Mouse (Mus musculus) adrenal gland, adult 2 months (tissue): ENCODE measurements around the gene Cep85l. TPM values are rescaled to one million over a fixed set of nuclear protein-coding genes. Genes with fewer than 3 reads are reported as not detected.

ENCODE experiments used
- DNase-seq: peaks from one replicate; pipeline ENCODE4 v3.0.0; 2021
- polyA plus RNA-seq: library from polyadenylated mRNA; depleted of rRNA; stranded (reverse); fragments of >200 nt; gene quantifications from 2 replicates; pipeline ENCODE4 v1.2.3, GENCODE M21; 2012
- total RNA-seq, 2 experiments: library from RNA; stranded (reverse); gene quantifications; 2 replicates each; pipeline ENCODE4 v1.2.3; 2021

Cep85l gene
- total and polyA plus RNA-seq, 3 experiments = 3.6 to 10.6 (median 9.5) TPM

DNA sequence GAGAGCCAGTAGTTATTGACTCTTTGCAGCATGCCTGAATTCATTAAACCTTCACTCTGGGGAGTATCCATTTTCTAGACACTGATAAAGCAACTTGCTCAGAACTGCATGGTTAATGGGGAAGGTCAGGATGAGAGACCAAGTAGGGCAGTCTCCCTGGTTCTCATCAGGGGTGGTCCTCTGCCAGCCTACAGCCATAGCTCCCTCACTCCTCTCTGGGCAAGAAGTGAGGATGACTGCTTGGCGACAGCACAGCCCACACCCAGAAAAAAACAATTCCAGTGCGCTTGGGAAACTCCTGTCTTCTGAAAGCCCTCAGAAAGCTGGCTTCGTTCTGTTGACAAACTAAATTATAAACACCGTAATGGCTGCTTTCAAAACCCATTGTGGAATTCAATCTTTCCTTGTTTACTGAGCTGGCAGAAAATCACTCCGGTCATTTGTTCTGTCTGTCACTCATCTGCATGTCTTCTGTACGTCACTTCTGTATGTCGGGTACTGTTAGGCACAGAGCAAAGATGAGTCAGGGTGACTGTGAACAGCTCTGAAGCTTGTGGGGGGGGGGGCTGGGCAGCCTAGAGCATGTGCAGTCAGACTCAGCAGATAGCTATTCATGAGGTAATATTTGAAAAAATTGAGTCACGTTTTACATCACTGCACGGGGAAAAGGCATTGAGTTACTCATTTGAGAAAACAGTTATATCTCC, 15.3 kb upstream of the Cep85l start:
- DNase-seq = no peak

GRCm38 (mm10) chr10:53388227-53388920, 8.6 kb upstream of the Cep85l start:
- no peak for DNase-seq

GRCm38 (mm10) chr10:53385438-53385837, 5.7 kb upstream of the Cep85l start:
- no peak for DNase-seq

GRCm38 (mm10) chr10:53384896-53385295, 5.1 kb upstream of the Cep85l start:
- DNase-seq = no peak

DNA sequence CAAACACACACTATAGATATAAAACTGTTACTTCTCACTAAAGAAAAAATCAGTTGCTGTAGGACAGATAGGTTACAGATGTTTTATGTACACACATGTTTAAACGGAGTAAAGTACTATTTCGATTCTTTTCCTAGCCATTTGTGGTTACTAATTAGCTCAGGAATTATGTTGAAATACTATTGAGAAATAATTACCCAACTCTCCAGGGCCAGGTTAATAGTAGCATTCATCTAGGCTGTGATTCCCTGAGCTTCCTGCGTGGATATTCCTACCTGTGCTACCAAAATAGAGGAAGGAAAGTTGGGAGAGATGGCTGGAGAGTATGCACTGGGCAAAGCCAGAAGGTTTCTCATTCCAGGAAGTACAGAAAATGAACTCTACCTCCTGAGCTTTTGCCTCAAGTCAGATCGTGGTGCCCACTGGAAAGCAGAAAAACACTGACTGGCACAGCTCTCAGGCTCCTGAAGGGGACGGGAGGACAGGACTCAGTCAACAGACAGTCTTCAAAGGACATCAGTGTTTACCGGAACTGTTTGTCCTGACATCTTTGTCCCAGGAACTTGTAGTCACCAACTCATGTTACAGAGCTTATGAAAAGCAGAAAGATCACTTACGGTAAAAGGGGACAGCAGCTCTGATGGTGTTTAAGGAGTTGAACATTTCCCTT, 3.1 kb upstream of the Cep85l start:
- no peak for DNase-seq

- no peak for DNase-seq
Observed at GRCm38 (mm10) chr10:53378981-53379708, 602 bp downstream of the Cep85l start.

DNA sequence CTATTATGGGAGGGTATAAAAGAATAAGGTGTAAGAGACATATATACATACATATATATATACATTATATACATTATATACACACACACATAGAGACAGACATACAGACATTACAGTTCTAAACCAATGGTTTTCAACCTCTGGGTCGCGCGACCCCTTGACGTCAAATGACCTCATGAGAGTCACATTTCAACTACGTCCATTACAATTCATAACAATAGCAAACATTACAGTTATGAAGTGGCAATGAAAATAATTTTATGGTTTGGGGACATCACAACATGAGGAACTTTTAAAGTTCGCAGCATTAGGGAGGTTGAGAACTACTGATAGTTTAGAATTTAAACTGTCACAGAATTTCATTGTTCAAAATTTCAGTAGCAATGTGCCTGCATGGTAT, 1.5 kb downstream of the Cep85l start:
- DNase-seq = no peak

DNA sequence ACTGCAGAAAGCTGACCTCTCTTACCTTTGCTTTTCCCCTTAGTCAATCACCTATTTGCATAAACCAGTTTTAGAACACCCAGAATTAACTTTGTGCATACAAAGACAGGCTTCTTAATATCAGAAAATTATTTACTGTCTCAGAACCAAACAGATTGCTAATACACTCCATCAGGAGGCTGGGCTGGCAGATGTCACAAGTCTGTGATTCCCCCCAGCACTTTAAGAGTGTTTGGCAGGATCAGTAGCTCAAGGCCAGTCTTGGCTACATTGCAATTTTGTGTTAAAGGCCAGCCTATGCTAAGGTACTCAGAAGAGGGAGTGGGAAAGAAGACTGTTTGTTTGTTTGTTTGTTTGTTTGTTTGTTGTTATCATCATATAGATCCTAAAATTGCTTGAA, 2.7 kb downstream of the Cep85l start:
- DNase-seq = peak; percentile 18

DNA sequence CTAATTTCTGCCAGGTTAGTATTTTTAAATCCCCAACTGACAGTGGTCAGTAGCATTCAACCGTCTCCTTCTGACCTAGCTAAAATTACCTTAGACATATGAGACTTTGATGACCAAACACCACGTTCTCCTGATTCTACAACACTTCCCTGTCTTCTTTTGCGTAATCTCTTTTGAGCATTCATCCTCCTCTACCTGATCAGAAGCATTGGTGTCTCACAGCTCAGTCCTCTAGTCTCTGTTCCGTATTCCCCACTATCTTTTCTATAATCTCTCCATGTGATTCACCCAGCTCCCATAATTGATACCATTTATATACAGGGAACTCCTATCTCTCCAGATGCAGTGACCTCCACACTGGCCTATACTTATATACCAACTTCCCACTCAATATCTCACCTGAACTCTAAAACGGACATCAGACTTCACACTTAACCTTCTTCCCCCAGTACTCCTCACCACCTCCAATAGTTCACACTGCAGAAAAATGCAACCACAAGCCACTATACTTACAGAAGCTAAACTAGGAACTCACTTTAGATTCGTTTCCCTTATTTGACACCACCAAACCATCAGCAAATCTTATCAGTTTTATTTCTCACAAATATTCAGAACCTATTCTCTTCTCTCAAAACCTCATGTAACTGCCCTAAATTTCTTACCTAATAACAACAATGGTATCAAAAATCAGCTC, 5.7 kb downstream of the Cep85l start:
- no peak for DNase-seq

- DNase-seq = no peak
Observed at GRCm38 (mm10) chr10:53367265-53367664, 12.5 kb downstream of the Cep85l start.

- DNase-seq = no peak
Observed at GRCm38 (mm10) chr10:53364311-53364710, 15.4 kb downstream of the Cep85l start.

- DNase-seq = no peak
Observed at GRCm38 (mm10) chr10:53359016-53359415, 20.7 kb downstream of the Cep85l start.

- no peak for DNase-seq
Observed at GRCm38 (mm10) chr10:53353665-53354064, 26.1 kb downstream of the Cep85l start.

- no peak for DNase-seq
Observed at GRCm38 (mm10) chr10:53349254-53349653, 30.5 kb downstream of the Cep85l start.

GRCm38 (mm10) chr10:53347787-53348755, 31.7 kb downstream of the Cep85l start:
- DNase-seq = peak; percentile 30

GRCm38 (mm10) chr10:53346916-53347315, 32.8 kb downstream of the Cep85l start:
- DNase-seq = no peak

GRCm38 (mm10) chr10:53346506-53346905, 33.2 kb downstream of the Cep85l start:
- peak; percentile 23 for DNase-seq

GRCm38 (mm10) chr10:53345508-53345907, 34.2 kb downstream of the Cep85l start:
- DNase-seq = no peak

DNA sequence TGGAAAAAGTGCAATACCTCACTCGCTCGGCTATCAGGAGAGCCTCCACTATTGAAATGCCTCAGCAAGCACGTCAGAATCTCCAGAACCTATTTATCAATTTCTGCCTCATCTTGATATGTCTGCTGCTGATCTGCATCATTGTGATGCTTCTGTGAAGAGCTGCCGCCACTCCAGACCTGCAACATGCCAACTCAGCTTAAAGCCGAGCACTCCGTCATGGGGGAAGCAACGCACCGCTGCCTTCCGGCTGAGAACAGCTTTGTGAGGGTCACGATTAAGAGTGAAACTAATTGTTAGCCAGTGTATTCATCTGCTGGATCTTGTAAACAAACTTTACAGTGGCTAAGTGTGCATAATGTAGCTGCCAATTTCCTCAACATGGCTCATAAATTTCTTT, 35.9 kb downstream of the Cep85l start:
- DNase-seq = no peak

GRCm38 (mm10) chr10:53343384-53343783, 36.4 kb downstream of the Cep85l start:
- DNase-seq = no peak
